Mouse (Mus musculus): ENCODE measurements around the gene Tial1. TPM values are rescaled to one million over a fixed set of nuclear protein-coding genes. Genes with fewer than 3 reads are reported as not detected.

Tial1 gene
- polyA plus RNA-seq, 1 experiment from 2014 or later, result 15.4 TPM

GRCm38 (mm10) chr7:128391267-128392057, 70.1 kb downstream of the Tial1 start:
- ATAC-seq, result no peak
- DNase-seq (ENCODE audit: low spot score), result no peak

More at GRCm38 (mm10) chr7:128391267-128392057, 70.1 kb downstream of the Tial1 start:
- H3K27ac ChIP-seq (ENCODE audit: low read length), result no peak overlapping the region
- H3K27me3 ChIP-seq (replicated peaks; ENCODE audit: insufficient read depth, low read length), result no peaks in the 10 kb centered on the region
- WGBS, result 43% methylated on average over 12 of the region's 12 CpGs
- H3K36me3 ChIP-seq (ENCODE audit: insufficient read depth, low read length), result no peaks in the 10 kb centered on the region
- no peak overlapping the region for H3K4me2 ChIP-seq (replicated peaks; ENCODE audit: low read depth, low read length)
- no peak overlapping the region for H3K9ac ChIP-seq (replicated peaks; ENCODE audit: low read depth)
- TF ChIP-seq CTCF (IDR thresholded peaks at IDR 0.05) (no peak), EP300 (IDR thresholded peaks at IDR 0.05) (no peak)
- no peak overlapping the region for H3K4me3 ChIP-seq (ENCODE audit: low read depth, low read length)
- H3K4me1 ChIP-seq (ENCODE audit: insufficient read depth, low read depth, low read length), result no peaks in the 10 kb centered on the region
- H3K9me3 ChIP-seq (ENCODE audit: low read length), result no peaks in the 10 kb centered on the region

Small RNA genes within 50 kb of the gene (microRNA-seq; reads per million reads assigned to microRNA genes)
- not detected for gene Gm24365

Other genes starting within 250 kb of the Tial1 start
- 17.9 and 20.3 TPM in 2 replicates for gene Armc5, start 224.4 kb downstream of the Tial1 start, polyA plus RNA-seq (2015; fragmentation: Nextera tagmentation; extraction: Ambion mirVana)
- 6.2 and 6.5 TPM in 2 replicates for gene 9130023H24Rik, start 223.7 kb downstream of the Tial1 start, polyA plus RNA-seq (2015; fragmentation: Nextera tagmentation; extraction: Ambion mirVana)
- 157 and 160 TPM in 2 replicates for gene Tgfb1i1, start 214.9 kb downstream of the Tial1 start, polyA plus RNA-seq (2015; fragmentation: Nextera tagmentation; extraction: Ambion mirVana)
- gene Slc5a2, start 196.1 kb downstream of the Tial1 start, polyA plus RNA-seq (2015; fragmentation: Nextera tagmentation; extraction: Ambion mirVana), result 0.08 and 0.23 TPM in 2 replicates
- gene BC017158, start 163.5 kb downstream of the Tial1 start, polyA plus RNA-seq (2015; fragmentation: Nextera tagmentation; extraction: Ambion mirVana), result 15.7 and 16.7 TPM in 2 replicates
- gene Rgs10, start 43.0 kb downstream of the Tial1 start, polyA plus RNA-seq (2015; fragmentation: Nextera tagmentation; extraction: Ambion mirVana), result 38.7 and 43.1 TPM in 2 replicates
- gene Bag3, start 61.9 kb upstream of the Tial1 start, polyA plus RNA-seq (2015; fragmentation: Nextera tagmentation; extraction: Ambion mirVana), result 20.3 and 23.7 TPM in 2 replicates
- 10.6 and 10.7 TPM in 2 replicates for gene Inpp5f, start 149.6 kb upstream of the Tial1 start, polyA plus RNA-seq (2015; fragmentation: Nextera tagmentation; extraction: Ambion mirVana)

Data from lung, postnatal 0 days (tissue).